Mouse (Mus musculus) megakaryocyte, embryonic 14.5 days (primary cell): ENCODE results near the gene Zfp423. TPM values are rescaled to one million over a fixed set of nuclear protein-coding genes. Genes with fewer than 3 reads are reported as not detected.

Source experiments
- H3K27me3 ChIP-seq: replicated peaks from 2 replicates; pipeline ENCODE3; 2012; ENCODE audit warnings: inconsistent platforms
- H3K36me3 ChIP-seq: replicated peaks from 2 replicates; pipeline ENCODE3; 2012; ENCODE audit warnings: low read length, inconsistent platforms, mixed read lengths
- H3K4me1 ChIP-seq: 2 replicates; pipeline ENCODE4 v1.6.1; 2012; ENCODE audit warnings: inconsistent platforms
- H3K4me3 ChIP-seq: replicated peaks from 2 replicates; pipeline ENCODE3; 2012; ENCODE audit warnings: moderate library complexity, mild to moderate bottlenecking, inconsistent platforms
- H3K9me3 ChIP-seq: 2 replicates; pipeline ENCODE4 v1.6.1; 2012; ENCODE audit warnings: inconsistent platforms
- FLI1 ChIP-seq: IDR thresholded peaks from 2 replicates; pipeline ENCODE4 v1.6.1; 2012; ENCODE audit warnings: low read length, inconsistent platforms, mixed read lengths
- GATA1 ChIP-seq: IDR thresholded peaks from 3 replicates; pipeline ENCODE4 v1.6.1; 2012; ENCODE audit warnings: mixed read lengths, low read length, inconsistent platforms, borderline replicate concordance
- polyA plus RNA-seq: library from polyadenylated mRNA; stranded (reverse); fragments of >175 nt; gene quantifications from 2 replicates; pipeline ENCODE4 v1.2.3, GENCODE M21; 2012; ENCODE audit warnings: low replicate concordance; ENCODE audit not compliant: insufficient read depth

Gene Zfp423
- polyA plus RNA-seq, result not detected in 2 replicates

- Histone ChIP-seq H3K4me1 (peaks cover 46% of the 10 kb centered on the region), H3K4me3 (peak within 1 kb of the TSS; percentile 89), H3K36me3 (no peaks in the 10 kb centered on the region), H3K27me3 (peaks cover 96% of the 10 kb centered on the region), H3K9me3 (no peaks in the 10 kb centered on the region)
- no peak for TF ChIP-seq FLI1
- no peak for TF ChIP-seq GATA1
Observed at GRCm38 (mm10) chr8:87959320-87959920, at the start of gene Zfp423. Zfp423 (minus strand) TSS chr8:87959595.

- Histone ChIP-seq H3K9me3 (peaks cover 14% of the 10 kb centered on the region), H3K4me3 (peak overlapping the region; percentile 53), H3K36me3 (no peaks in the 10 kb centered on the region), H3K27me3 (peaks cover 8% of the 10 kb centered on the region), H3K4me1 (peaks cover 22% of the 10 kb centered on the region)
- TF ChIP-seq GATA1 (no peak), FLI1 (no peak)
Observed at GRCm38 (mm10) chr8:88006811-88007210, 47.4 kb upstream of the Zfp423 start.

- Histone ChIP-seq H3K9me3 (0 out of 2 replicates have a peak, but pooled peaks cover 2% of the 10 kb centered on the region), H3K27me3 (peaks cover 27% of the 10 kb centered on the region), H3K4me3 (no peak overlapping the region), H3K36me3 (no peaks in the 10 kb centered on the region), H3K4me1 (peaks cover 7% of the 10 kb centered on the region; the same call in 1 of the 2 replicates)
- TF ChIP-seq GATA1 (no peak), FLI1 (no peak)
Observed at GRCm38 (mm10) chr8:87984778-87985177, 25.4 kb upstream of the Zfp423 start.

GRCm38 (mm10) chr8:87984032-87984431 is 24.6 kb upstream of the Zfp423 start:
- H3K4me1 ChIP-seq, result peaks cover 7% of the 10 kb centered on the region; the same call in 1 of the 2 replicates
- H3K4me3 ChIP-seq, result no peak overlapping the region
- H3K27me3 ChIP-seq, result peaks cover 24% of the 10 kb centered on the region
- no peak for TF ChIP-seq GATA1
- TF ChIP-seq FLI1, result no peak
- no peaks in the 10 kb centered on the region for H3K36me3 ChIP-seq
- H3K9me3 ChIP-seq, result 0 out of 2 replicates have a peak, but pooled peaks cover 2% of the 10 kb centered on the region

DNA sequence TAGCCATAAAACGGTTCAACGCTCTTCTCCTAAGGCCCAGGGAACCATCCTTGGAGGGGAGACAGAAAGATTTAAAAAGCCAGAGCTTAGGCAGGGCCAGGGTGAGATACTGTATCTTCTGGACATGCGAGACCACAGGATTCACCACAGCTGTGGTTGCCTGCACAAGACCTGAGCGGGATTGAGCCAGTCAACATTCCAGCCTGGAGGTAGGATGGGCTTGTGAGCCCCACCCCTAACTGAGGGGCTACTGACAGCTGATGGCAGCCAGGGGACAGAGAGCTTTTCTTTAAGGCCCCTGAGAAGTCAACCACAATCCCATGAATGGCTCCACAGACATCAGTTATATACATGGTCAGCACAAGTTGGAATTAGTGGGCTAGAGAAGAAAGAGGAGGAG is 23.5 kb upstream of the Zfp423 start:
- H3K27me3 ChIP-seq, result peaks cover 25% of the 10 kb centered on the region
- H3K36me3 ChIP-seq, result no peaks in the 10 kb centered on the region
- 0 out of 2 replicates have a peak, but pooled peaks cover 2% of the 10 kb centered on the region for H3K9me3 ChIP-seq
- peaks cover 7% of the 10 kb centered on the region; the same call in 1 of the 2 replicates for H3K4me1 ChIP-seq
- no peak overlapping the region for H3K4me3 ChIP-seq
- TF ChIP-seq FLI1 (no peak), GATA1 (no peak)

- no peak for TF ChIP-seq GATA1
- no peak for TF ChIP-seq FLI1
- H3K27me3 ChIP-seq, result peaks cover 45% of the 10 kb centered on the region
- H3K36me3 ChIP-seq, result no peaks in the 10 kb centered on the region
- H3K4me3 ChIP-seq, result no peak overlapping the region
- H3K9me3 ChIP-seq, result no peaks in the 10 kb centered on the region
- H3K4me1 ChIP-seq, result peaks cover 4% of the 10 kb centered on the region; the same call in 1 of the 2 replicates
Observed at GRCm38 (mm10) chr8:87975466-87975809, 16.0 kb upstream of the Zfp423 start.

- TF ChIP-seq FLI1, result no peak
- no peak for TF ChIP-seq GATA1
- H3K4me3 ChIP-seq, result no peak overlapping the region
- peaks cover 44% of the 10 kb centered on the region for H3K27me3 ChIP-seq
- peaks cover 4% of the 10 kb centered on the region; the same call in 1 of the 2 replicates for H3K4me1 ChIP-seq
- H3K9me3 ChIP-seq, result no peaks in the 10 kb centered on the region
- no peaks in the 10 kb centered on the region for H3K36me3 ChIP-seq
Observed at GRCm38 (mm10) chr8:87974759-87975465, 15.5 kb upstream of the Zfp423 start.

GRCm38 (mm10) chr8:87974122-87974758 is 14.8 kb upstream of the Zfp423 start:
- Histone ChIP-seq H3K9me3 (no peaks in the 10 kb centered on the region), H3K27me3 (peaks cover 45% of the 10 kb centered on the region)

GRCm38 (mm10) chr8:87967866-87968620 is 8.6 kb upstream of the Zfp423 start:
- Histone ChIP-seq H3K9me3 (no peaks in the 10 kb centered on the region), H3K36me3 (no peaks in the 10 kb centered on the region), H3K27me3 (peaks cover 60% of the 10 kb centered on the region), H3K4me1 (no peaks in the 10 kb centered on the region), H3K4me3 (no peak overlapping the region)
- TF ChIP-seq GATA1, result no peak
- TF ChIP-seq FLI1, result no peak

More at GRCm38 (mm10) chr8:87974122-87974758, 14.8 kb upstream of the Zfp423 start:
- no peak overlapping the region for H3K4me3 ChIP-seq
- TF ChIP-seq GATA1, result no peak
- TF ChIP-seq FLI1, result no peak
- H3K36me3 ChIP-seq, result no peaks in the 10 kb centered on the region
- peaks cover 4% of the 10 kb centered on the region; the same call in 1 of the 2 replicates for H3K4me1 ChIP-seq
